Mouse (Mus musculus): ENCODE results near the gene Map4k3. TPM values are rescaled to one million over a fixed set of nuclear protein-coding genes. Genes with fewer than 3 reads are reported as not detected.
A peak's percentile ranks its signal among the peaks of the same experiment; 100 is the strongest.
"Not testable (repeated sequence)": the region's sequence is repeated elsewhere in the genome, so short reads cannot be mapped to it uniquely, and the experiment has no call there.

The Map4k3 gene
- total RNA-seq, 1 experiment from 2014 or later: 6.9 TPM

- ATAC-seq (replicated peaks; ENCODE audit: low read depth, poor library complexity, severe bottlenecking): no peak
These were observed 153.3 kb downstream of the Map4k3 start for GRCm38 (mm10) chr17:80575008-80575407.

- no peak for ATAC-seq (replicated peaks; ENCODE audit: low read depth, poor library complexity, severe bottlenecking)
These were observed 153.8 kb downstream of the Map4k3 start for GRCm38 (mm10) chr17:80574471-80574965.

DNA sequence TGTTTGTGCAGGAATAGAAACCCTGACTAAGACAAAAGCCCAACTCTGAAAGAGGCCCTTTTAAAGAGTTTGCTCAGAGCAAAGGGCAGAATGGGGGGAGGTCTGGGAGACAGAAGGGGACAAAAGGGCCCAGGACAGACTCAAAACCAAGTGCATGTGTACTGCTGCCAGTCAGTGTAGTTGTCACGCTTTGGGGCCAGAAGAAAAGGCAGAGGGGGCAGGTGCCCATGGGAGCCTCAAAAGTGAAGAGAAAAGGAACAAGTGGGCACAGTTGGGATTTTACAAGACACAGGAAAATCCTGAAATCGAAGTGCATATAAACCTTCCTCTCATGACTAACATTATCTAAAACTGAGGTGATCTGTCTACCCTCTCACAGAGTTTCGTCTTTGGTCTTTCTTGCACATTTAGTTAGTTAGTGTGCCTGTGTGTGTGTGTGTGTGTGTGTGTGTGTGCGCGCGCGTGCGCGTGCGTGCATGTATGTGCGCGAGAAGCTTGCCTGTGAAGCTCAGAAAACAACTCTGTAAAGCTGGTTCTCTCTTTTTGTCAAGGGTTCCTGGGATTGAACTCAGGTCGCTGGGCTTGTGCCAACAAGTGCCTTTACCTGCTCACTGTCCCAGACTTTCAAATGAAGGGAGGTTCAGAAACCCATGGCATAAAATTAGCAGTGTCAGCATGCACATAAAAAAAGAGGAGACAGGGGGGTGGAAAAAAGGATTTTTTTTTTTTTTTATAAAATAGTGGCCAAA is 155.9 kb downstream of the Map4k3 start:
- ATAC-seq (replicated peaks; ENCODE audit: low read depth, poor library complexity, severe bottlenecking): no peak

DNA sequence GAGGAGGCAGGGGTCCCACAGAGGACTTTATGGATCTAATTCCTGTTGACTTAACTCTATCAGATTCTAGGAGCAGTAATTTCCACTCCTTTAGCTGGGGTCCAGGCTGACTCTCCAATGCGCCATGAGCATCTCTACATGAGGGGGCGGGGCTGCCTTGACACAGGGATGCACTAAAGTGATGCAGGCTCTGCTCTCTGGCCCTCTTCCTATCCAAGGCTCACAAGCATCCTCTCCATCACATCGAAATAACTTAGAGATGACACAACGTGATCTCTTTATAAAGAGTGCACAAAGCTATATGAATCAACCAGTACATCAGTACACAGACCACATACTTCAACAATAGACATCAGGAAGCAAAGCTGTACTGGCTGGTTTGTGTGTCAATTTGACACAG is 156.8 kb downstream of the Map4k3 start:
- ATAC-seq (replicated peaks; ENCODE audit: low read depth, poor library complexity, severe bottlenecking): no peak

DNA sequence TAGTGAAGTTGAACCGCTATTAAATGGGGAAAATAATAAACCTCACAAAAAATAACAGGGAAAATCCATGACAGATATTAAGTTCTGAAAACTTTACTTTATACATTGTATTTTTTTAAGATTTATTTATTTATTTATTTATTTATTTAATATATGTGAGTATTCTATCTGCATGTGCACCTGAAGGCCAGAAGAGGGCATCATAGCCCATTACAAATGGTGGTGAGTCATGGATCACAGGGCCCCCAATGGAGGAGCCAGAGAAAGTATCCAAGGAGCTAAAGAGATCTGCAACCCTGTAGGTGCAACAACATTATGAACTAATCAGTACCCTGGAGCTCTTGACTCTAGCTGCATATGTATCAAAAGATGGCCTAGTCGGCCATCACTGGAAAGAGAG is 158.6 kb downstream of the Map4k3 start:
- not testable (repeated sequence) for ATAC-seq (replicated peaks; ENCODE audit: low read depth, poor library complexity, severe bottlenecking)

- ATAC-seq (replicated peaks; ENCODE audit: low read depth, poor library complexity, severe bottlenecking): no peak
These were observed 159.3 kb downstream of the Map4k3 start for GRCm38 (mm10) chr17:80568842-80569601.

DNA sequence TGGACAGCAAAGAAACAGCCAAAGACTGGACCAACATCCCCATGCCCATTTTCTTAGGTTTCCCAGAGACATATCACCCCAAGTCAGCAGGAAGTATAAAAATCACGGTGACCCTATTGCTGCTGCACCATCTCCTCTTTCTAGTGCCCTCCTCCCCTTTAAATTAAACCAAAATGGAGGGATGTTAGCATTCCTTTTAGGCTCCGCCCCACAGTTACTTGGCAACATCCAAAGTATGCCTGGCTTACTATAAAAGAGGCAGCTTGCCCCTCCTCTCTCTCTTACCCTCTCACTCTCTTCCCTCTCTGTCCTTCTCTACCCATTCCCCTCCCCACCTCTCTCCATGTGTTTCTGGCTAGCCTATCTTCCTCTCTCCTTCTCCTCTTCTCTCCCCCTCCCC is 159.8 kb downstream of the Map4k3 start:
- ATAC-seq (replicated peaks; ENCODE audit: low read depth, poor library complexity, severe bottlenecking): no peak

DNA sequence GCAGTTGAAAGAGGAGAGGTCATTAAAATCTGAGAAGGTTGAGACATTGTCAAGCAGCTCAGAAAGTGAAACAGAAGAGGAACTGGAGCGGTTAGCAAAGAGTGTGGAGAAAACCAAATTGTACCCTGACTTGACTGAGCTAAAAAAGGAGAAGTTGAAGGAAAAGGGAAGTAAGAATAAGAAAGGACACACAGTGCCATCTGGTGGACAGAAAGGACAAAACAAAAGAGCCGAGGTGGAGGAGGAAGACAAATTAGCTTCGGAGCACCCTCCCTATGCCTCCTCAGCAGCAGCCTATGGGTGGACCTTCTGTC is 163.7 kb downstream of the Map4k3 start:
- peak; percentile 88 for ATAC-seq (replicated peaks; ENCODE audit: low read depth, poor library complexity, severe bottlenecking)

GRCm38 (mm10) chr17:80563762-80564610 is 164.3 kb downstream of the Map4k3 start:
- not testable (repeated sequence) for ATAC-seq (replicated peaks; ENCODE audit: low read depth, poor library complexity, severe bottlenecking)

- ATAC-seq (replicated peaks; ENCODE audit: low read depth, poor library complexity, severe bottlenecking): no peak
These were observed 165.5 kb downstream of the Map4k3 start for GRCm38 (mm10) chr17:80562792-80563191.

- peak; percentile 78 for ATAC-seq (replicated peaks; ENCODE audit: low read depth, poor library complexity, severe bottlenecking)
These were observed 167.4 kb downstream of the Map4k3 start for GRCm38 (mm10) chr17:80560669-80561401.

GRCm38 (mm10) chr17:80559745-80560144 is 168.5 kb downstream of the Map4k3 start:
- peak; percentile 26; the same call in 1 of the 2 replicates for ATAC-seq (replicated peaks; ENCODE audit: low read depth, poor library complexity, severe bottlenecking)

GRCm38 (mm10) chr17:80559050-80559449 is 169.2 kb downstream of the Map4k3 start:
- peak; percentile 30; the same call in 1 of the 2 replicates for ATAC-seq (replicated peaks; ENCODE audit: low read depth, poor library complexity, severe bottlenecking)

GRCm38 (mm10) chr17:80558583-80558982 is 169.7 kb downstream of the Map4k3 start:
- no peak for ATAC-seq (replicated peaks; ENCODE audit: low read depth, poor library complexity, severe bottlenecking)

DNA sequence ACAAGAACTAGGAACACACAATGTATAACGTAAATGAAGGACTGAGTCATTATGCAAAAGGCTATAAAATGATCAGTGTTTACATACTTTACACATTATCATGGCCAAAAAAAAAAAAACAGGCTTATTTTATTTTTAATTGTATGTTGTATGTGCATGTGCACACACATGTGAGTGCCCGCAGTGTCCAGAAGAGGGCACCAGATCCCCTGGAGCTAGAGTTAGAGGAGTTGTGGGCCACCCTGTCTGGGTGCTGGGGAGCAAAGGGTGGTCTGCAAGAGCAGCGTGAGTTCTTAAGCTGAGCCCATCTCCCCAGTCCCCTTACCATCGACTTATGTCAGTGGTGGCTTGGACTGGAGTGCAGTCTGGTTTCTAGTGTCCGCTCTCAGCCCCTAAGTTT is 170.8 kb downstream of the Map4k3 start:
- no peak for ATAC-seq (replicated peaks; ENCODE audit: low read depth, poor library complexity, severe bottlenecking)

DNA sequence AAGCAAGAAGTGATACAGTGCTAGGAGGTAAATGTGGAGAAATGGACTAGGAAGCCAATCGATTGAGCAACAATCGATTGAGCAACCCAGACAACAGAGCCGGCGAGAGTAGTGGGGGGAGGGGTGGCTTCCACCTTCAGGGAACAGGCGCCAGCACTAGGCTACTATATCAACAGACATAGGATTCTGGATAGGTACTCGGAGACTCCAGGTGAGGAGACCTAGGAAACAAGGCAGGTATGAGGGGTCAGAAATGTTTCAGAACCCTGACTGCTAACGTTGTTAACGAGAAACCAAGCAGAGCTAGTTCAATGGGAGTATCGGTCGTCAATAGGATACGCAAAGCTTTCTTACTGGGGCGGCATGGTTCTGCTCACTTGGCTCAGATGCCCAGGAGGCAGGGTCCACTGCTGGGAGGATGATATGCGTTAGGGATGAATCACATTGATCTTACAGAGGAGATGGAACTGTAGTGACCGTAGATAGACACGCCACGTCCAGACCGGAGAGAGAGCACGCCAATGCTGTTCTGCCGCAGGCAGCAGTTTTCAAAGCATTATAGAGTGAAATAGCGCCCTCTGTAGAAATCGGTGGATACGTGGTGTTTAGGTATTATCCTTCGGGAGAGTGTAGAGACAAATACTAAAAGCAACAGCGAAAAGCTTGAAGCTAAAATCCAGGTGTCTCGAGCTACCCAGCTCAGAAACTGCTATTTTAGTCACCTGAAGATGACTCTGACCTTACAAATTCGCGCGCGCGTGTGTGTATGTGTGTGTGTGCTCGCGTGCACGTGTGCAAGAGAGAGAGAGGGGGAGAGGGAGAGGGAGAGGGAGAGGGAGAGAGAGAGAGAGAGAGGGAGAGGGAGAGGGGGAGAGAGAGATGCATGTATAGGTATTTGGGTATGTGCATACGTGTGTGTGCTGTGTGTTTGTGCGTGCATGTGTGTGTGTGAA is 174.7 kb downstream of the Map4k3 start:
- ATAC-seq (replicated peaks; ENCODE audit: low read depth, poor library complexity, severe bottlenecking): peak; percentile 92

DNA sequence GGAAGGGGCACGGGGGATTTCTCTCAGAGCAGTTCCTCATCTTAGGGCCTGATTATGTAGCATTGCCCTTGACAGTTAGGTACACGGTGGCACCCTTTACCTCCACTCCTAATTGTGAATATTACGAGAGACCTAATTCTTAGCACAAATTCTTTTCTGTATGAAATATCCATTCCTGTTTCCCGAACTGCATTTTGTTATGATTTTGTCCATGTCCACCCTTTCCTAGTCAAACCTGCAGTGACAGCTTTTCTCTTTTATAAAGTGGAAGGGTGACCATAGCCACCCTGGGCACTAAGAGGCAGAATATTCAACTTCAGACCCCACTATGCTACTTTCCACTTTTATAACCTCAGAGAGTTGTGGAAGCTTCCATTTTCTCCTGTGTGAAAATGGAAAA is 175.6 kb downstream of the Map4k3 start:
- ATAC-seq (replicated peaks; ENCODE audit: low read depth, poor library complexity, severe bottlenecking): no peak

DNA sequence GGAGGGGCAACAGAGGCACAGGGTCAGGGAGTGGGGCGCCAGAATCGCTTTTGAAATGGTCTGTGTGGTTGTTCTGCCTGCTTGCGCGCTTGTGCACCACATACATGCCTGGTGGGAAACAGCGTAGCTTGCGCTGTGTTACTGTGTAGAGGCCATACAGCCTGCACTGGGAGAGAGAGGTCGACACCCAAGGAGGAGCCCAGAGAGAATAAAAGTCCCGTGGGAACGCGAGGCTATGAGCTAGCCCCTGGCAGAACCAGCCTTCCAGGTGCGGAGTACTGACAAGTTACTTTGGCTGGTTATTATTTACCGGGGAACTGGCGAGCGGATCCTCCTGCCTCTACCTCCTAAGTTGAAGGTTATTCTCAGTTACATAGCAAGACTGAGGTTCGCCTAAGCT is 177.3 kb downstream of the Map4k3 start:
- ATAC-seq (replicated peaks; ENCODE audit: low read depth, poor library complexity, severe bottlenecking): no peak

DNA sequence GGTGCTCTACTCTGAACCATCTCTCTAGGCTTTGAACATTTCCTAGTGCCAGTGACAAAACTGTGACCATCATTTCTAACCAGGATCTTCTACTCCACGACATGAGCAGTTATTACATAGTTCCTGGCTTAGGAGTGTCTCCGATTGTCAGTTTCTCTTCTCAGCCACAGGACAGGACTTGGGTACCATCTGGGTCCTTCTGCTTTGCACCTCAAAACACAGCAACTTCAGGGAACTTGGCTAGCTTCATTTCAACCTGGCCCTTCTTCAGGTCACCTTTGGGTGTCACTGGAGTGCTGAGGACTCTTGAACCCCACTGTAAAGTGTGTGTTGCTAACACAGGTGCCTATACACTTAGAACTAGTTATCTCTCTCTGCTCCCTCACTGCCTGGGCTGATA is 181.4 kb downstream of the Map4k3 start:
- ATAC-seq (replicated peaks; ENCODE audit: low read depth, poor library complexity, severe bottlenecking): no peak
